Mouse (Mus musculus): ENCODE data around the gene Bzw1. TPM values are rescaled to one million over a fixed set of nuclear protein-coding genes. Genes with fewer than 3 reads are reported as not detected.
A peak's percentile ranks its signal among the peaks of the same experiment; 100 is the strongest.
"Not testable (repeated sequence)": the region's sequence is repeated elsewhere in the genome, so short reads cannot be mapped to it uniquely, and the experiment has no call there.

The Bzw1 gene
- polyA plus RNA-seq, 1 experiment = 313 TPM

DNA sequence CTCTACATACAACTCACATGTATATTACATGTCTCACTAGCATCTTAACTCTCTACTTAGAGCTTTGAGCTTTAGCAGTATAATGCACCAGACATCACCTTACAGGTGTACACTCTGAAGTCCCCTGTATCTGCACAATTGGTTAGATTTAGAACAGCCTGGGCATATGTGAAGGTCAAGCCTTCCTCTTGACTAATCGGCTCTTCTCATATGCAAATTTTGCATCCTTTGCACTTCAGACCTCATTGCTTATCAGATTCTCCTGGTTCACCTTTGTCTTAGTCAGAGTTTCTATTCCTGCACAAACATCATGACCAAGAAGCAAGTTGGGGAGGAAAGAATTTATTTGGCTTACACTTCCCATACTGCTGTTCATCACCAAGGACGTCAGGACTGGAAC is 23.0 kb upstream of the Bzw1 start:
- no peaks in the 10 kb centered on the region for H3K4me1 ChIP-seq (ENCODE audit: control insufficient read depth, insufficient read depth, low read length)
- H3K27ac ChIP-seq (ENCODE audit: insufficient read depth, low read length) = no peak overlapping the region
- no peak overlapping the region for H3K4me3 ChIP-seq (ENCODE audit: low read depth, low read length)
- TF ChIP-seq EP300 (IDR thresholded peaks at IDR 0.05; ENCODE audit: insufficient read depth, low read depth, low read length) (no peak), POLR2A (IDR thresholded peaks at IDR 0.05; ENCODE audit: insufficient read depth, low read length) (no peak), CTCF (IDR thresholded peaks at IDR 0.05; ENCODE audit: low read depth, low read length) (no peak)
- H3K27me3 ChIP-seq (ENCODE audit: control insufficient read depth, insufficient read depth, low read length, poor library complexity, severe bottlenecking) = no peaks in the 10 kb centered on the region
- no peak overlapping the region for H3K9ac ChIP-seq (ENCODE audit: low read depth, poor library complexity, severe bottlenecking)
- H3K9me3 ChIP-seq (replicated peaks; ENCODE audit: control insufficient read depth, insufficient read depth, low read length, poor library complexity, severe bottlenecking) = no peaks in the 10 kb centered on the region; the same call in 1 of the 2 replicates
- H3K36me3 ChIP-seq (ENCODE audit: control insufficient read depth, insufficient read depth, low read length, poor library complexity, severe bottlenecking) = no peaks in the 10 kb centered on the region

GRCm38 (mm10) chr1:58374266-58374665 is 18.4 kb upstream of the Bzw1 start:
- not testable (repeated sequence) for H3K9ac ChIP-seq (ENCODE audit: low read depth, poor library complexity, severe bottlenecking); H3K9me3 ChIP-seq (replicated peaks; ENCODE audit: control insufficient read depth, insufficient read depth, low read length, poor library complexity, severe bottlenecking); H3K27me3 ChIP-seq (ENCODE audit: control insufficient read depth, insufficient read depth, low read length, poor library complexity, severe bottlenecking); H3K4me1 ChIP-seq (ENCODE audit: control insufficient read depth, insufficient read depth, low read length); H3K27ac ChIP-seq (ENCODE audit: insufficient read depth, low read length); H3K4me3 ChIP-seq (ENCODE audit: low read depth, low read length); H3K36me3 ChIP-seq (ENCODE audit: control insufficient read depth, insufficient read depth, low read length, poor library complexity, severe bottlenecking)

GRCm38 (mm10) chr1:58375574-58376147 is 17.0 kb upstream of the Bzw1 start:
- no peaks in the 10 kb centered on the region for H3K36me3 ChIP-seq (ENCODE audit: control insufficient read depth, insufficient read depth, low read length, poor library complexity, severe bottlenecking)
- no peaks in the 10 kb centered on the region for H3K9me3 ChIP-seq (replicated peaks; ENCODE audit: control insufficient read depth, insufficient read depth, low read length, poor library complexity, severe bottlenecking)
- no peak overlapping the region for H3K27ac ChIP-seq (ENCODE audit: insufficient read depth, low read length)
- no peak overlapping the region for H3K4me3 ChIP-seq (ENCODE audit: low read depth, low read length)
- no peak overlapping the region for H3K9ac ChIP-seq (ENCODE audit: low read depth, poor library complexity, severe bottlenecking)
- no peak for TF ChIP-seq CTCF (IDR thresholded peaks at IDR 0.05; ENCODE audit: low read depth, low read length)
- no peak for TF ChIP-seq EP300 (IDR thresholded peaks at IDR 0.05; ENCODE audit: insufficient read depth, low read depth, low read length)
- TF ChIP-seq POLR2A (IDR thresholded peaks at IDR 0.05; ENCODE audit: insufficient read depth, low read length) = no peak
- H3K27me3 ChIP-seq (ENCODE audit: control insufficient read depth, insufficient read depth, low read length, poor library complexity, severe bottlenecking) = no peaks in the 10 kb centered on the region
- no peaks in the 10 kb centered on the region for H3K4me1 ChIP-seq (ENCODE audit: control insufficient read depth, insufficient read depth, low read length)

- no peaks in the 10 kb centered on the region for H3K27me3 ChIP-seq (ENCODE audit: control insufficient read depth, insufficient read depth, low read length, poor library complexity, severe bottlenecking)
- no peaks in the 10 kb centered on the region for H3K9me3 ChIP-seq (replicated peaks; ENCODE audit: control insufficient read depth, insufficient read depth, low read length, poor library complexity, severe bottlenecking)
- no peaks in the 10 kb centered on the region for H3K4me1 ChIP-seq (ENCODE audit: control insufficient read depth, insufficient read depth, low read length)
- no peak overlapping the region for H3K27ac ChIP-seq (ENCODE audit: insufficient read depth, low read length)
- H3K9ac ChIP-seq (ENCODE audit: low read depth, poor library complexity, severe bottlenecking) = no peak overlapping the region
- H3K4me3 ChIP-seq (ENCODE audit: low read depth, low read length) = no peak overlapping the region
- no peaks in the 10 kb centered on the region for H3K36me3 ChIP-seq (ENCODE audit: control insufficient read depth, insufficient read depth, low read length, poor library complexity, severe bottlenecking)
- no peak for TF ChIP-seq POLR2A (IDR thresholded peaks at IDR 0.05; ENCODE audit: insufficient read depth, low read length)
- no peak for TF ChIP-seq EP300 (IDR thresholded peaks at IDR 0.05; ENCODE audit: insufficient read depth, low read depth, low read length)
- no peak for TF ChIP-seq CTCF (IDR thresholded peaks at IDR 0.05; ENCODE audit: low read depth, low read length)
Observed at GRCm38 (mm10) chr1:58382586-58383281, 10.0 kb upstream of the Bzw1 start.

DNA sequence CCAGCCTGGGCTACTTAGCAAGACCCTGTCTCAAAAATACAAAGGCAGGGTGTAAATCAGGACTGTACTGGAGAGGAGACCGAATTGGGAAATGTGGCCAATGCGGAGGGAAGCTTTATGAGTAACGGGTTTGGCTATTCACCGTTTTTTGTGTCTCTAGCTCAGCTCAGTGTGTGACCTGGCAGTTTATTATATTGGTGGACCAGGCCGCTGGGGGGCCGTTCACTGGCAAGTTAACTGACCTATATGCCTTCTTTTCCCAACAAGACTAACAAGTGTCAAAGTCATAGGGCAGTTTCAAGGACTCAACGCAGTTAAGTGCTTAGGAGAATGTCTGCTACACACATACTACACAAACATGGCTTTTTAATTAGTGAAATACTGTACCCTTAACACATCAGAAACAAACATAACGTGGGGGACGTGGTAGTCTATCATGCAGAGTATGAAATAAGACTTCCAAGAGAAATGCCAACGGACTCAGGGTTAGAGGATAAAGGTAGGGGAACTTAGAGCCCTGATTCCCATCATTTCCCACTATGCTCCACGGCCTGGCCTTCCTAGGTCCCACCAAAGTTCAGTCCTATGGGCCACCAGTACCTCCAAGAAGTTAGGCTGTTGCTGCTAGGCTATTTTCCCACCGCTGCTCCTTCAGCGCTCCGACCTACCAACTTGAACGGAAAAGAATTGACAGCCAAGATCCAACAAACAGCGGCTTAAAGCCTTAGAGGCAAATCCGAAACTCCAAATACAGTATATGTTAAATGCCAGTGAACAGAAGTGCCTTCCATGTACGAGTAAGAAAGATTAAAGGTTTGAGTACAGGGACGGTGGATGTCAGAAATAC is 1.1 kb upstream of the Bzw1 start:
- no peaks in the 10 kb centered on the region for H3K27me3 ChIP-seq (ENCODE audit: control insufficient read depth, insufficient read depth, low read length, poor library complexity, severe bottlenecking)
- peak overlapping the region; percentile 70; the same call in 1 of the 2 replicates for H3K27ac ChIP-seq (ENCODE audit: insufficient read depth, low read length)
- TF ChIP-seq EP300 (IDR thresholded peaks at IDR 0.05; ENCODE audit: insufficient read depth, low read depth, low read length) (no peak), CTCF (IDR thresholded peaks at IDR 0.05; ENCODE audit: low read depth, low read length) (no peak), POLR2A (IDR thresholded peaks at IDR 0.05; ENCODE audit: insufficient read depth, low read length) (no peak)
- peak overlapping the region; percentile 98 for H3K4me3 ChIP-seq (ENCODE audit: low read depth, low read length)
- H3K9me3 ChIP-seq (replicated peaks; ENCODE audit: control insufficient read depth, insufficient read depth, low read length, poor library complexity, severe bottlenecking) = no peaks in the 10 kb centered on the region
- no peaks in the 10 kb centered on the region for H3K4me1 ChIP-seq (ENCODE audit: control insufficient read depth, insufficient read depth, low read length)
- peaks cover 23% of the 10 kb centered on the region for H3K36me3 ChIP-seq (ENCODE audit: control insufficient read depth, insufficient read depth, low read length, poor library complexity, severe bottlenecking)
- H3K9ac ChIP-seq (ENCODE audit: low read depth, poor library complexity, severe bottlenecking) = peak overlapping the region; percentile 98

DNA sequence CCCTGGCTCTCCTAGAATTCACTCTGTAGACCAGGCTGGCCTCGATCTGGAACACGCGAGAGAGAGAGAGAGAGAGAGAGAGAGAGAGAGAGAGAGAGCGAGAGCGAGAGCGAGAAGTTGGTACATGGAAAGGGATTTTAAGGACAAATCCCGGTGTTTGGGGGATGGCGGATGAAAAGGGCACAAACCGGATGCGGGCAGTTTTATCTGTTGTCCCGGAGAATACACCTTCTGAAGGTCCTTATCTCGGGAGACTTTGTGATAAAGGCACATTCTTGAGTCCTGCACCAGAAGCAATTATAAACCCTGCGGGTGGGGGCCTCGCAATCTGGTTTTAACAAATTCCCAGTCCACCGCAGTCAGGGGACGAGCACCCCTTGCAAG is 438 bp upstream of the Bzw1 start:
- peak overlapping the region; percentile 98 for H3K4me3 ChIP-seq (ENCODE audit: low read depth, low read length)
- peak overlapping the region; percentile 70; the same call in 1 of the 2 replicates for H3K27ac ChIP-seq (ENCODE audit: insufficient read depth, low read length)
- no peaks in the 10 kb centered on the region for H3K4me1 ChIP-seq (ENCODE audit: control insufficient read depth, insufficient read depth, low read length)
- no peaks in the 10 kb centered on the region for H3K27me3 ChIP-seq (ENCODE audit: control insufficient read depth, insufficient read depth, low read length, poor library complexity, severe bottlenecking)
- TF ChIP-seq CTCF (IDR thresholded peaks at IDR 0.05; ENCODE audit: low read depth, low read length) (no peak), EP300 (IDR thresholded peaks at IDR 0.05; ENCODE audit: insufficient read depth, low read depth, low read length) (no peak), POLR2A (IDR thresholded peaks at IDR 0.05; ENCODE audit: insufficient read depth, low read length) (no peak)
- H3K9me3 ChIP-seq (replicated peaks; ENCODE audit: control insufficient read depth, insufficient read depth, low read length, poor library complexity, severe bottlenecking) = no peaks in the 10 kb centered on the region
- peaks cover 29% of the 10 kb centered on the region for H3K36me3 ChIP-seq (ENCODE audit: control insufficient read depth, insufficient read depth, low read length, poor library complexity, severe bottlenecking)
- peak overlapping the region; percentile 98 for H3K9ac ChIP-seq (ENCODE audit: low read depth, poor library complexity, severe bottlenecking)
